Mouse (Mus musculus) neutrophil, adult 65 days (primary cell): Measurements from ENCODE around the gene Atp2a3. TPM values are rescaled to one million over a fixed set of nuclear protein-coding genes. Genes with fewer than 3 reads are reported as not detected.

Experiments used
- total RNA-seq: library from RNA; stranded (reverse); gene quantifications from 2 replicates; pipeline ENCODE4 v1.2.4, GENCODE M21; 2023

Atp2a3 gene
- total RNA-seq = 274 and 342 TPM in 2 replicates

DNA sequence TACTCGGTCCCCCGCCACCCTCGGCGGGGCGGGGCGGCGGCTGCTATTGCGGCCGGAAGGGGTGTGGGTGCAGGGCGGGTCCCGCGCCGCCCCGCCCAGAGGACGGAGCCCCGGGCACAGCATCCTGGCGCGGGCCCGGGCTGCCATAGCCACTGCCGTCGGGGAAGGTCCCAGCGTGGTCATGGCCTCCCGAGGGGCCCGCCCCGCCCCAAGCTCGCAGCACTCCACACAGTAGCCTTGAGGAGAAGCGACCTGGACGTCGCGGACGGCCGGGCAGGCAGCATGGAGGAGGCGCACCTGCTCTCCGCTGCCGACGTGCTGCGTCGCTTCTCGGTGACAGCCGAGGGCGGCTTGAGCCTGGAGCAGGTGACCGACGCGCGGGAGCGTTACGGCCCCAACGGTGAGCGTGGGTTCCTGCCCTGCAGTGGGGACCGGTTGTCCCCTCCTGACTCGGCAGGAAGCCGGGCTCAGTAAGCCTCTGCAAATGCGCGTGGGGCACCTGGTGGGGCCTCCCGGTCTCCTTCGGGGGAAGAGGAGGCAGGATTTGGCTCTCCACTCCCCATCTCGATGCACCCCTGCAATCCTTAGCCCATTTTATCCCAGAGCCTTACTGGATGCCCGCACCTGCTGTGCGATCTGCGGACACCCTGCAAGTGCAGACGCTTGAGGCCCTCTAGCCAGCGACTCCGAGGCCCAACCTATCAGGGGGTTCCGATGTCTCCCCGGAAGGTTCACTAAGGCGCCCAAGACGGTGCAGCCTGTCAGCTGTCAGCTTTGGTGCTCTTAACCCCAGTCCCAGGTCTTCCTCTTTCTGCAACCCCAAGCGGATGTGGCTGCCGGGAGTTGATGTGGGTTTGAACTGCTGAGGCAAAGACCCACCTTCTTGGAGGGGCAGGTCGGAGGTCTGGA is at the start of gene Atp2a3:
Gene Atp2a3 (plus strand): TSS at position 98 of the 909 bp plus-strand sequence.

DNA sequence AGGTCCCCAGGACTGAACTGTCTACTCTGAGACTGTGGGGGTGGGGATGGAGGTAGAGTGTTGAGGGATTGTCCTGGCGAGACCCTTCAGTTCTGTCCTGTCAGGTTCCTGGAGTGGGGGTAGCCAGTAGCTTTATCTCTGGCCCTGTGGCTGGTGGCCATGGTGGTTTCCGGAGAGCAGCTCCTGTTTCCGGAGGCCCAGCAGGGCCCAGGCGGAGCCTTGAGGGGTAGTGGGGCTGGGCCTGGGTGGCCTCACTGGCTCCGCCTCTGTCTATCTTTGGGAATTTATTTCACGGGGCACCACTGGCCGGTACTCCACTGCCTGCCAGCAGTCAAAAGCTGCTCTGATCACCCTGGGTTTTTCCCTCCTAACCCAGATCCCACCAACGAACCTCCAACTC is 37.8 kb downstream of the Atp2a3 start, which contains the start of gene P2rx1:
Gene P2rx1 (plus strand): TSS at position 333 of the 400 bp plus-strand sequence.

DNA sequence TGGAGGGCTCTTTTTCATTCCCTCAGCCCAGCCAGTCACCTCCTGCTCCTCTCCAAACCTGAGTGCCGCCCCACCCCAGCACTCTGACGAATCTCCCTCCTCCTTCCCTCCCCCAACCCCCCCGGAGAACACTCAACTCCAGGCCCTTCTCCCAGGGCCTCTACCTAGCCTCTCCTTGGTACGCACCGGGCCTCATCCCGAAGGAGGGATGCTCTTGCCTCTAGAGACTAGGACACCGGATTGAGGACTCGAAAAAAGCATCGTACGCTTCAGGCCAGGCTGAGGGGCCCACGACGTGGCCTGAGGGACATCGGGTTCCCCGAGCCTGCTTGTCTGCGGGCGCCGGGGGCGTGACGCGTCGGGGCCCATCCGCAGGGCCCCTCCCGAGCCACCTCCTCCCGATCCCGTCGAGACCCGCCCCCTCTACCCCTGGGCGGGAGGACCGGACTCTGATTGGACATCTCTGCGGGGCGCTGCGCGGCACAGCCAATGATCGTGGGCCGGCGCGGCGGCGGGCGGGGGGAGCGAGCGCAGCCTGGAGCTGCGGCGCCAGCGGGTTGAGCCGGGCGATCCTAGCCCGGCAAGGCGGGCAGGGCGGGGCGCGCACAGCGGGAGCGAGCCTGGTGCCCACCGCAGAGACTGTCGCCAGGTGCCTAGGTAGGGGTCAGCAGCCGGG is 57.6 kb downstream of the Atp2a3 start, which contains the start of gene Camkk1:
Gene Camkk1 (plus strand): TSS at position 538 of the 676 bp plus-strand sequence.

Other genes starting within 250 kb of the Atp2a3 start
- 5.8 and 11.4 TPM in 2 replicates for gene Cyb5d2, start 165.0 kb upstream of the Atp2a3 start, total RNA-seq
- 68.5 and 102 TPM in 2 replicates for gene Zzef1, start 164.9 kb upstream of the Atp2a3 start, total RNA-seq
- gene P2rx1, start 37.9 kb downstream of the Atp2a3 start, total RNA-seq = 10.6 and 12.3 TPM in 2 replicates
- 13.9 and 22.1 TPM in 2 replicates for gene Camkk1, start 57.8 kb downstream of the Atp2a3 start, total RNA-seq
- 23.2 and 25.4 TPM in 2 replicates for gene Ncbp3, start 86.6 kb downstream of the Atp2a3 start, total RNA-seq
- 0.20 TPM in 1 of 2 replicates, not detected in the other for gene Itgae, start 129.4 kb downstream of the Atp2a3 start, total RNA-seq
- gene Haspin, start 177.1 kb downstream of the Atp2a3 start, total RNA-seq = 6.6 and 6.9 TPM in 2 replicates
- gene P2rx5, start 199.3 kb downstream of the Atp2a3 start, total RNA-seq = not detected in 2 replicates
- 22.2 and 29.7 TPM in 2 replicates for gene Emc6, start 215.9 kb downstream of the Atp2a3 start, total RNA-seq
- 10.4 and 14.8 TPM in 2 replicates for gene Tax1bp3, start 215.9 kb downstream of the Atp2a3 start, total RNA-seq
- 24.8 and 27.1 TPM in 2 replicates for gene Ctns, start 237.9 kb downstream of the Atp2a3 start, total RNA-seq
- 0.75 and 0.76 TPM in 2 replicates for gene Shpk, start 238.3 kb downstream of the Atp2a3 start, total RNA-seq